Mouse (Mus musculus) midbrain, embryonic 11.5 days (tissue): ENCODE measurements at regions not wholly inside any gene's neighbourhood (a gene's known extent, or its start where the extent isn't known, plus 50 kb on each side); places are given as distances from the start of the nearest gene placed in this dataset.
"Not testable (repeated sequence)": the region's sequence is repeated elsewhere in the genome, so short reads cannot be mapped to it uniquely, and the experiment has no call there.

Experiments
- ATAC-seq: fragments of 200-750 bp; cut with Nextera tagmentation; 2 replicates; pipeline ENCODE4 v1.8.0; 2017; ENCODE audit warnings: moderate TSS enrichment, moderate library complexity; ENCODE audit not compliant: low FRiP score
- DNase-seq: peaks from one replicate; pipeline ENCODE4 v3.0.0; 2015; ENCODE audit warnings: low spot score; ENCODE audit errors: missing footprints
- H3K27ac ChIP-seq: fragments of 300-500 bp; sonication (generic); 2 replicates; pipeline ENCODE4 v1.5.1; 2014; ENCODE audit warnings: low read depth, low read length
- H3K27me3 ChIP-seq: fragments of 300-500 bp; sonication (generic); 2 replicates; pipeline ENCODE4 v1.6.1; 2014; ENCODE audit warnings: mild to moderate bottlenecking, low read length, moderate library complexity, mixed read lengths; ENCODE audit not compliant: control insufficient read depth, insufficient read depth
- H3K36me3 ChIP-seq: fragments of 300-500 bp; sonication (generic); 2 replicates; pipeline ENCODE4 v1.6.1; 2014; ENCODE audit warnings: mild to moderate bottlenecking, low read length, moderate library complexity, mixed read lengths; ENCODE audit not compliant: control insufficient read depth, insufficient read depth
- H3K4me1 ChIP-seq: fragments of 300-500 bp; sonication (generic); 2 replicates; pipeline ENCODE4 v1.6.1; 2014; ENCODE audit warnings: low read length; ENCODE audit not compliant: control insufficient read depth, insufficient read depth
- H3K4me2 ChIP-seq: fragments of 300-500 bp; sonication (generic); 2 replicates; pipeline ENCODE4 v1.6.1; 2014; ENCODE audit warnings: mild to moderate bottlenecking, moderate library complexity
- H3K4me3 ChIP-seq: fragments of 300-500 bp; sonication (generic); 2 replicates; pipeline ENCODE4 v1.5.1; 2014; ENCODE audit warnings: low read depth, low read length
- H3K9ac ChIP-seq: fragments of 300-500 bp; sonication (generic); 2 replicates; pipeline ENCODE4 v1.6.1; 2014; ENCODE audit warnings: low read length
- H3K9me3 ChIP-seq: fragments of 300-500 bp; sonication (generic); 2 replicates; pipeline ENCODE4 v1.6.1; 2016; ENCODE audit warnings: low read length; ENCODE audit not compliant: control insufficient read depth
- WGBS: fragments of 180-500 bp; shearing (Covaris S2); extraction: QIAGEN DNeasy Blood & Tissue Kit; methylation state at CpG from one replicate; pipeline ENCODE4 v1.1.7; 2014; 5-methylcytosine and 5-hydroxymethylcytosine counted together

DNA sequence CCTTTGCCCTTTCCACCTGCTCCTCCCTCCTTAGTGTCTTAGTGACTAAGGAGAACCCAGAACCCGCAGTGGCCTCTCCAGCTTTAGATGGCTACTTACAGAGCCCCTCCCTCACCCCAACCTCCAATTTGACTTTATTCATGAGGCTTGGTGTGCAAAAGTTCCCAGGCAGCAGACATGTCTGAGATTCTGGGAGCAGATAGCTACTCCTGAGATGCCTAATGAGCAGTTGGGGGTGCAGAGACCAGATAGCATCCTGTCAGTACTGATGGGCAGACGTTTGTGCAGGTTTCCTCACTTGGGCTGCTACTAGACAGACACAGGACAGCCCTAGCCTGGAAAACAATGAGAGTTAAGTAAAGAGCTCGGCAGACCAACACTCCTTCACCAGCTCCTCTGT is 83.7 kb upstream of the Cep85l start:
- DNase-seq (no peak), ATAC-seq (0 out of 2 replicates have a peak, but pooled peaks have one; percentile 18)
- Histone ChIP-seq H3K4me2 (no peak overlapping the region), H3K9ac (no peak overlapping the region), H3K9me3 (no peaks in the 10 kb centered on the region), H3K27ac (no peak overlapping the region), H3K4me3 (no peak overlapping the region), H3K36me3 (no peaks in the 10 kb centered on the region), H3K27me3 (no peaks in the 10 kb centered on the region), H3K4me1 (peaks cover 6% of the 10 kb centered on the region)
- WGBS: 24% methylated on average over 3 of the region's 3 CpGs

DNA sequence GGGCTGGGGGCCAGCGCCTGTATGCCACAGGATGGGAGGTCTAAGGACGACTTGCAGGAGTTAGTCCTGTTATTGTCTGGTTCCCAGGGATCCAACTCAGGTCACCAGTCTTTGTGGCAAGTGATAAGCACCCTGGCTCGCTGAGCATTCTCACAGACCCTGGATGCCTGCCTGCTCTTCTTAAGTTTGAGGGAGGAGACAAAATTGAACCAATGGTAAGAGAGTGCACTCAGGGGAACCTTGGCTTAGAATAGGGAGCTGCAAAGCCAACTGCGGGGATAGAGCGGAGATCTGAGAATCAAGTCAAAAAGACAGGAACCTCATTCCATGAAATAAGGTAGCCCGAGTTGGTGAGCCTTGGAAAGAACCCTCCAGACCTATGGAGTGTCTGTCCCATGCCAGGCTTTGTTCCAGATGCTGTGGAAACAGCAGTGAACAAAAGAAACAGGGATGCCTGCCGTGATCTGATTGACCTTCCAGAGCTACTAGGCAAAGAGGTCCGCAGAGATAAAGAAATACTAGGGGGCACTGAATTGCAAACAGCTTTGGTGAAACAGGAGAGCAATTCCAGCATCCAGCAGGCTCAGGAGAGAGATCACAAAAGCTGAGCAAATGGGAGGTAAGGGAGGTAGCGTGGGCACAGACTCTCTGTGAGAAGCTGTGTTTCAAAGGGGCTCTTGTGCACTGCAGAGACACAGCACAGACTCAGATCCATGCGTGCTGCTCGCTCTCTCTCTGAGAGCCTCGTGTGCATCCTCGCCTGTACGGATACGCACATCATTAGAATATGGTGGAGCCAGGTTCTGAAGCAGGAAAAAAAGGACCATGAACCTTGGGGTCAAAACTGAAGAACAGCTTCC is 82.9 kb upstream of the Cep85l start:
- Histone ChIP-seq H3K27ac (no peak overlapping the region), H3K4me3 (no peak overlapping the region), H3K4me1 (peaks cover 6% of the 10 kb centered on the region), H3K36me3 (no peaks in the 10 kb centered on the region), H3K27me3 (no peaks in the 10 kb centered on the region), H3K9ac (peak overlapping the region; percentile 1; the same call in 1 of the 2 replicates), H3K9me3 (no peaks in the 10 kb centered on the region), H3K4me2 (peak overlapping the region; percentile 30; the same call in 1 of the 2 replicates)
- WGBS: 22% methylated on average over 15 of the region's 15 CpGs
- DNase-seq: peak; percentile 92
- peak; percentile 72 for ATAC-seq

DNA sequence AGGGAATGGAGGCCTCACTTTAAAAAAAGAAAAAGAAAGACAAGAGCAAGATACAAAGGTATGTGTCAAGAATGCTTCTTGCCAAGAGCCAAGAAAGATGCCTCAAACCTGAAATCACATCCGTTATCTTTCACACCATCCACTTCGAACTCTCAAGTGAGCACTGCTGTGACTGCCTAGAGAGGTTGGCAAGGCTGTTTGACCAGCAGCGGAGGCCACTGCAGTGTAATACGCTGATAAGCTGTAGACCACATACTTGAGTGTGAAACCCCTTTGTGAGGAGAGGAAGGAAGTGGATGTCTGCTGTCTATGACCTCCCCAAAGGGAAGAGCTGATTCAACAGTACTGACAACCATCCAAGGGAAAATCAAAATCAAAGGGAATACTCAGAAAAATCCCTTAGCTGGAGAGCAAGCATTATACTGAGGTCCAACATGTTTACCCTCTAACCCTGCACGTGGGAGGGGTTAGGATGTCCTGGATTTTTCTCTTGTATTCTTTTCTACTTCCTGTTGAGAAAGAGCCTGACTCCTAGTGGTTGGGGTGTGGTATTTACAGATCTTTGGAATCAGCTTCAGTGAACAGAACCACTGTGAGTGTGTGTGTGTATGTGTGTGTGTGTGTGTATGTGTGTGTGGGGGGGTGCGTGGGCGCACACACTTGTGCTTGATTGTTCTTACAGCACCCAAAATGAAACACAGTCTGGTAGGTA is 81.5 kb upstream of the Cep85l start:
- no peak overlapping the region for H3K4me2 ChIP-seq
- no peaks in the 10 kb centered on the region for H3K27me3 ChIP-seq
- H3K9ac ChIP-seq: no peak overlapping the region
- no peaks in the 10 kb centered on the region for H3K36me3 ChIP-seq
- ATAC-seq (peak; percentile 38; the same call in 1 of the 2 replicates), DNase-seq (no peak)
- peaks cover 6% of the 10 kb centered on the region for H3K4me1 ChIP-seq
- no peak overlapping the region for H3K4me3 ChIP-seq
- no peaks in the 10 kb centered on the region for H3K9me3 ChIP-seq
- no peak overlapping the region for H3K27ac ChIP-seq
- 76% methylated on average over 7 of the region's 7 CpGs for WGBS

DNA sequence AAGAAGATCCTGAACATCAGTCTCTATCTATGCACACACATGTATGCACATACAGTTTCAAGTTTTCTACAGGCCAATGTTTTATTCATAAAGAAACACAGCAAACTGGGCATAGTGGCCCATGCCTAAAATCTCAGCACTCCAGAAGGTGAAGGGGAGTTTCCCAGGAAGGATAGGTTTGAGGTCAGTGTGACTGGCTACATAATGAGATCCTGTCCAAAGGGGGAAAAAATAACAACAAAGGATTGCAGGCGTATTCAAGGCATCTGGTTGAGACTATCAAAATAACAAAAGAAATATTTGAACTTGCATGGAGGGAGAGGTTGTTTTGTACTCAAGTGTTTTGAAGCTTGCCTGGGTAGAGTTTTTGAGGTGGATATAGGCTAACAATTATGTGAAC is 80.0 kb upstream of the Cep85l start:
- 74% methylated on average over 1 of the region's 1 CpGs for WGBS
- H3K9me3 ChIP-seq, H3K4me3 ChIP-seq, DNase-seq, H3K4me1 ChIP-seq, H3K36me3 ChIP-seq, H3K27ac ChIP-seq, H3K27me3 ChIP-seq, H3K9ac ChIP-seq, H3K4me2 ChIP-seq, ATAC-seq: not testable (repeated sequence)

DNA sequence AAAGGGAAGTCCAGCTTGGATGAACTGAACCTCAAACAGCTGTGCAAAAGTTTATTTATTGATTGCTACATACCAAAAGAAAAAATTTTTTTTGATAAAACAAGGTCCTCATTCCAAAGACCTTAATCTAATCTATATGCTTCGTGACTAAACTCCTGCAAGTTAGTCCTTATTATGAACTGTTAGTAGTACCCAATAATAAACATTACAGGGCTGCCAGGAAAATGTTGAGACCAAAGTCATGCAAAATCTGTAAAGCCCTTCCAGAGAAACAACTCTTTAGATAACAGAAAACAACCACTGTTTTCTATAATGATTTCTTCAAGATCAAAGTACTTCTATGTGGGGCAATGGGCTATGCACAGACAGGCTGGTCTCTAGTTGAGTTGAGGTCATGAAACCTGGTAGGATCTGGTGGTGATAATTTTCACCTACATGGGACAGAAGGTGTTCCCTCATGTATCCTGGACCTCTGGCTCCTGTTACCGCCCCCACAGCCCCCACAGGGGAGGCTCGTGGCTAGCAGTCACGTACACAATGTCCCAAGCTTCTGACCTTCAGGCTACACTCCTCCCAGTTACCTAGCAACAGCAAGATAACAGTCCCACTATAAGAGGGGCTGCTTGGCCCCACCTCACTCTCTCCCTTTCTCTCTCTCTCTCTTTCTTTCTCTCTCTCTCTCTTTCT is 76.4 kb upstream of the Cep85l start:
- H3K27ac ChIP-seq: no peak overlapping the region
- no peak overlapping the region for H3K9ac ChIP-seq

DNA sequence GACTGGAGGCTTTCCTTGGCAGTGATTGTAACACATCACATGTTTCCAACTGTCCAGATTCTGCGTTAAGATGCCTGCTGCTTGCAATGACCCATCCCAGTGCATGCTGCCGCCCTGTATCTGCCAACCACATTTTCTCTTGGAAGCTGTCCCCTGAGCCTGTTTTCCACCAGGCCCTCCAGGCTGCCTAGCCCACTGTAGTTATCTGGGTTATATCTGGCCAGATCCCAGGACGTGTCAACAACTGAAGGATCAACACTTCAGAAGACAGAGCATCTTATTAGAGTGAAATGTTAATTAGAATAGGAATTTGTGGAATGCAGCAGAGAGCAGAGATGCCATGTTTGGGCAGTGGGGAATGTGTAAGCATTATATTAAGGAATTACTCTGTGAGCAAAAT is 65.0 kb upstream of the Cep85l start:
- no peaks in the 10 kb centered on the region for H3K4me1 ChIP-seq
- ATAC-seq (no peak), DNase-seq (no peak)
- H3K4me2 ChIP-seq: no peak overlapping the region
- WGBS: 55% methylated on average over 3 of the region's 3 CpGs
- no peak overlapping the region for H3K27ac ChIP-seq
- no peak overlapping the region for H3K4me3 ChIP-seq
- H3K27me3 ChIP-seq: no peaks in the 10 kb centered on the region
- H3K36me3 ChIP-seq: no peaks in the 10 kb centered on the region
- H3K9ac ChIP-seq: no peak overlapping the region
- H3K9me3 ChIP-seq: no peaks in the 10 kb centered on the region

More for the DNA sequence above, 76.4 kb upstream of the Cep85l start:
- WGBS: 72% methylated on average over 4 of the region's 4 CpGs
- no peaks in the 10 kb centered on the region for H3K9me3 ChIP-seq
- no peak for DNase-seq
- H3K27me3 ChIP-seq: no peaks in the 10 kb centered on the region
- H3K4me1 ChIP-seq: no peaks in the 10 kb centered on the region
- ATAC-seq: no peak
- H3K4me3 ChIP-seq: no peak overlapping the region
- no peak overlapping the region for H3K4me2 ChIP-seq
- no peaks in the 10 kb centered on the region for H3K36me3 ChIP-seq

DNA sequence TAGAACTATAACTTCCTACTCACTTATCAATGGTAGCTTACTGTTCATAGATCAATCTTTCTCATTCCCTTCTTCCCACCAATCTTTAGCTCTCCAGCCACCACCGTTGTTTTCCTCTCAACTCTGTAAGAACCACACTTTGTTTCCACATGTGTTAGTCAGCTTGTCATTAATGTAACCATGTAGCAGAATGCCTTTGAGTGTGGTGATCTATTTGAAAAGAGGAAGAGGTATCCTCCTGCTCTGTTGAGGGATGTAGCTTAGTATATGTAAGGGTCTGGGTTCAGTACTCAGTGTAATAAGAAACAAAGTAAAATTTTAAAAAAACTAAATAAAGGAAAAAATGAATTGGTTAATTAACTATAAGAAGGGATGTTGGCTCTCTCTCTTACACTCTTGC is 63.7 kb upstream of the Cep85l start:
- DNase-seq (no peak), ATAC-seq (no peak)
- H3K9me3 ChIP-seq: no peaks in the 10 kb centered on the region
- H3K4me2 ChIP-seq: no peak overlapping the region
- H3K36me3 ChIP-seq: no peaks in the 10 kb centered on the region
- H3K9ac ChIP-seq: no peak overlapping the region
- no peak overlapping the region for H3K4me3 ChIP-seq
- H3K4me1 ChIP-seq: no peaks in the 10 kb centered on the region
- 88% methylated on average over 1 of the region's 1 CpGs for WGBS
- H3K27ac ChIP-seq: no peak overlapping the region
- H3K27me3 ChIP-seq: no peaks in the 10 kb centered on the region

DNA sequence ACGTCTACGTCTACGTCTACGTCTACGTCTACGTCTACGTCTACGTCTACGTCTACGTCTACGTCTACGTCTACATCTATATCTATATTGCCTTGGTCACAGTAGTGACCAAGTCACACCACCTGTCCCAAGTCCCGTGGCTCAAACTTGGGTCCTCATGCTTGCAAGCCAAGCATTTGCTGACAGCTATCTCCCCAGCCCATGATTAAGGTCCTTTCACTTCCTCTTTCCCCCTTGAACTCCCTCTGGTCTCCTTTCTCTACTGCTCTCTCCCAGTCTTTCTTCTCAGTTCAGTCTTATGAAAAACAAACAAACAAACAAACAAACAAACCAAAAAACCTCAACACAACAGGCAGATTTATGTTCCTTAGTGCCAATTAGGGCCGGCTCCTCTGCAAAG is 63.2 kb upstream of the Cep85l start:
- no peak overlapping the region for H3K4me2 ChIP-seq
- no peaks in the 10 kb centered on the region for H3K27me3 ChIP-seq
- no peak overlapping the region for H3K9ac ChIP-seq
- no peaks in the 10 kb centered on the region for H3K9me3 ChIP-seq
- no peak overlapping the region for H3K27ac ChIP-seq
- ATAC-seq (no peak), DNase-seq (no peak)
- H3K4me1 ChIP-seq: no peaks in the 10 kb centered on the region
- WGBS: 97% methylated on average over 14 of the region's 14 CpGs
- no peak overlapping the region for H3K4me3 ChIP-seq
- H3K36me3 ChIP-seq: no peaks in the 10 kb centered on the region

DNA sequence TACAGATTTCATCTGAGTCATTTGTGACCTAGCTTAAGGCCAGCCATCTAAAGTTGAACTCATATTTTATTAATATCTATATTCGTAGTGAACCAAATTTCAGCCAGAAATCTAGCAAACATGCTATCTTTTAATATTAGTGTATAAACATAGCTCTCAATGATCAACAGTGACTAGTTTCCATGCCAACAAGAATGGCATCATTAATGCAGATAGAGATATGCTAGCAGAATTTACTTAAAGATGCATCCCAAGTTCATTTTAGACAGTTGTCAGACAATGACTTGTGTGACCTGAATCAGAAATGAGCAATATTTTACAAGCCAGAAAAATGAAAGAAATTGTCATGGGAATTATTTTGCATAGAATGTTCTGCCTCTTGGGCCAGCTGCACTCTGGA is 60.5 kb upstream of the Cep85l start:
- DNase-seq (no peak), ATAC-seq (no peak)
- H3K4me3 ChIP-seq: no peak overlapping the region
- no peaks in the 10 kb centered on the region for H3K9me3 ChIP-seq
- no peaks in the 10 kb centered on the region for H3K36me3 ChIP-seq
- H3K9ac ChIP-seq: no peak overlapping the region
- H3K27ac ChIP-seq: no peak overlapping the region
- H3K27me3 ChIP-seq: no peaks in the 10 kb centered on the region
- WGBS: 83% methylated on average over 1 of the region's 1 CpGs
- H3K4me2 ChIP-seq: no peak overlapping the region
- no peaks in the 10 kb centered on the region for H3K4me1 ChIP-seq
